Mouse (Mus musculus) myocyte (in vitro differentiated cells): ENCODE measurements around the gene Arnt. TPM values are rescaled to one million over a fixed set of nuclear protein-coding genes. Genes with fewer than 3 reads are reported as not detected.
"Not testable (repeated sequence)": the region's sequence is repeated elsewhere in the genome, so short reads cannot be mapped to it uniquely, and the experiment has no call there.

Experiments used
- H3K27me3 ChIP-seq: one replicate; pipeline ENCODE4 v1.6.1; 2011; ENCODE audit not compliant: control insufficient read depth, insufficient read depth, insufficient read length
- H3K36me3 ChIP-seq: one replicate; pipeline ENCODE4 v1.6.1; 2011; ENCODE audit not compliant: control insufficient read depth, insufficient read depth
- H3K4me2 ChIP-seq: one replicate; pipeline ENCODE4 v1.6.1; 2011; ENCODE audit warnings: low read depth, control low read depth
- H3K4me3 ChIP-seq: one replicate; pipeline ENCODE4 v1.5.1; 2011; ENCODE audit warnings: mild to moderate bottlenecking, control low read depth, moderate library complexity
- H3K79me2 ChIP-seq: one replicate; pipeline ENCODE4 v1.6.1; 2011; ENCODE audit not compliant: control insufficient read depth, insufficient read depth
- H3ac ChIP-seq: one replicate; pipeline ENCODE4 v1.6.1; 2011; ENCODE audit not compliant: control insufficient read depth, insufficient read length
- CEBPB ChIP-seq: IDR thresholded peaks from 2 replicates; pipeline ENCODE4 v1.6.1; 2011; ENCODE audit warnings: mild to moderate bottlenecking, moderate library complexity; ENCODE audit not compliant: poor library complexity, insufficient read depth, severe bottlenecking
- E2F4 ChIP-seq: IDR thresholded peaks from one replicate; pipeline ENCODE4 v1.6.1; 2011; ENCODE audit warnings: mild to moderate bottlenecking, control low read depth, moderate library complexity; ENCODE audit not compliant: insufficient read depth
- MYOG ChIP-seq, 3 experiments: IDR thresholded peaks; one replicate each; pipeline ENCODE4 v1.6.1; 2011; ENCODE audit warnings: control low read depth in 2 of 3, low read depth in 2 of 3, mild to moderate bottlenecking in 2 of 3; ENCODE audit not compliant: insufficient read length in 2 of 3, control insufficient read depth in 1 of 3, insufficient read depth in 1 of 3
- POLR2AphosphoS2 ChIP-seq: IDR thresholded peaks from one replicate; pipeline ENCODE4 v1.6.1; 2011; ENCODE audit warnings: low read depth, control low read depth; ENCODE audit not compliant: insufficient read length
- TCF12 ChIP-seq: IDR thresholded peaks from one replicate; pipeline ENCODE4 v1.6.1; 2011; ENCODE audit warnings: mild to moderate bottlenecking, control low read depth; ENCODE audit not compliant: poor library complexity, insufficient read depth, severe bottlenecking
- polyA plus RNA-seq: library from polyadenylated mRNA; unstranded; fragments of >200 nt; fragmentation: generic; extraction: Trizol; gene quantifications from one replicate; pipeline ENCODE4 v1.2.1, GENCODE M21; 2012; ENCODE audit warnings: missing spikeins

Arnt gene
- polyA plus RNA-seq, 1 experiment = 20.9 TPM

DNA sequence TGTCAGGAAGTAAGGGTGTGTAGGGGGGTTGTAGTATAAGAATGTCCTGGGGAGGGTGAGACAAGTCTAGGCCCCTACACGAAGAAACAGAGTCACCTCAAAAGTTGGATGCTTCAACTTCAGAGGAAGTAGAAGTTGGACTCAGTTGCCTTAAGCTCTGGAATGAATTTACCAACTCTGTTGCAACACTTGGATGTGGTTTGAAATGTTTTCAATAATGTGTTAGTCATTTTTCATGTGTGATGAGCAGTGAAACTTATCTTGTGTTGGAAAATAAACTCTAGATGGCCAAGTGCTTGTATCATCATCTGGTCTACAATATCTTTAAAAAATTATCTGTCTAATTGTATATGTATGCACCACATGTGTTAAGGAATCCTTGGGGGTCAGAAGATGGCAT lies 26.5 kb upstream of the Arnt start:
- H3K27me3 ChIP-seq = no peaks in the 10 kb centered on the region
- H3K79me2 ChIP-seq = no peaks in the 10 kb centered on the region
- H3ac ChIP-seq = no peak overlapping the region
- H3K4me2 ChIP-seq = no peak overlapping the region
- H3K36me3 ChIP-seq = no peaks in the 10 kb centered on the region
- TF ChIP-seq CEBPB (peak; percentile 94), TCF12 (no peak)
- H3K4me3 ChIP-seq = no peak overlapping the region

DNA sequence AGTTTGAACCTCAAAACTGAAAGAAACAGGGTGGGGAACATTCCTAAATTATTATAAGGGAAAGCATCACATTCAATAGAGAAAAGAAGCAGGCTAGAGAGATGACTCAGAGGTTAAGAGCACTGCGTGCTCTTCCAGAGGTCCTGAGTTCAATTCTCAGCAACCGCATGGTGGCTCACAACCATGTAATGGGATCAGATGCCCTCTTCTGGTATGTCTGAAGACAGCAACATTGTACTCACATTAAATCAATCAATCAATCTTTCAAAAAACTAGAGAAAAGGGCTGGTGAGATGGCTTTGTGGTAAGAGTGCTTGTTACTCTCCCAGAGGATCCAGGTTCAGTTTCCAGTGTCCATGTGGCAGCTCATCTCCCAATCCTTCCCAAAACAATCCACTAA lies 25.3 kb upstream of the Arnt start:
- no peak overlapping the region for H3K4me2 ChIP-seq
- no peak overlapping the region for H3K4me3 ChIP-seq
- H3ac ChIP-seq = no peak overlapping the region
- no peaks in the 10 kb centered on the region for H3K79me2 ChIP-seq
- no peaks in the 10 kb centered on the region for H3K36me3 ChIP-seq
- no peak for TF ChIP-seq MYOG (IDR thresholded peaks at IDR 0.05; ENCODE audit: control insufficient read depth in 1 of 3, insufficient read depth in 1 of 3, insufficient read length in 2 of 3, low read depth in 2 of 3)
- H3K27me3 ChIP-seq = no peaks in the 10 kb centered on the region

DNA sequence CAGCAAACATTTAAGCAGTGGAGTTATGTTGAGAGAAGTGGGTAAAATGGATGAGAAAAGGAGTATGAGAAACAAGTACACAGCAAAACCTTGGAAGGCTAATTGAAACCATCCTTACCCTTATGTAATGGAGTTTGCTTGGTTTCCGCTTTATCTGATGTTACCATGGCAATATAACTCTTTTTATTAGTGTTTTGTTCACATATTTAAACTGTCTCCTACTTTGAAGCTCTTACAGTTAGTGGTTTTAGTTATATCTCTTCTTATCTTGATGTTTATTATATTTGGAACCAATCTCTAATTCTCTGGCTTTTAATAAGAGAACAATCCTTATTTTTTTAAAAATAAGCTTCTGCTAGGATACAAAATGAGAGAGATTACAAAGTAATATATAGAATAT lies 21.9 kb upstream of the Arnt start:
- H3K79me2 ChIP-seq = no peaks in the 10 kb centered on the region

DNA sequence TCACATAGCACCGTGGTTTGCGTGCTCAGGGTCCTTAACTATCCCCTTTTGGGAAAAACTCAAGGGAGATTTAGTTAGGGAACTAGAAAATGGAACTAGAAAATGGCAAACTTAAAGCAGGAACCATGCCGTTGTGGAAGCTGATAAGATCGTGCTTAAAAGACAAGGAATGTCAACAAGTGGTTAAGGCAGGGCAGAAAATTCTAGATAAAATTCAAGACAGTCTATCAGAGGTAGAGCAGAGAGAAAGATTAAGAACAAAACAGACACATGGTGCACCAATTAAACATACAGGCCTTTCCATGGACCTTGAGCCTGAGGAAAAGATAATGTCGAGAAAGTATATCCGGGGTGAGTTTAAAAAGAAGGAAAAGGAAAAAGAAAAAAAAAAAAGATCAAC lies 16.3 kb upstream of the Arnt start:
- H3K4me3 ChIP-seq = no peak overlapping the region
- no peak for TF ChIP-seq E2F4
- no peak overlapping the region for H3K4me2 ChIP-seq
- H3K79me2 ChIP-seq = no peaks in the 10 kb centered on the region
- no peak overlapping the region for H3ac ChIP-seq
- no peaks in the 10 kb centered on the region for H3K36me3 ChIP-seq
- no peaks in the 10 kb centered on the region for H3K27me3 ChIP-seq

More for the DNA sequence above, 21.9 kb upstream of the Arnt start:
- Histone ChIP-seq H3K36me3 (no peaks in the 10 kb centered on the region), H3K4me3 (no peak overlapping the region), H3K27me3 (no peaks in the 10 kb centered on the region), H3ac (no peak overlapping the region), H3K4me2 (no peak overlapping the region)
- TF ChIP-seq POLR2AphosphoS2 (no peak), E2F4 (no peak), CEBPB (no peak)

DNA sequence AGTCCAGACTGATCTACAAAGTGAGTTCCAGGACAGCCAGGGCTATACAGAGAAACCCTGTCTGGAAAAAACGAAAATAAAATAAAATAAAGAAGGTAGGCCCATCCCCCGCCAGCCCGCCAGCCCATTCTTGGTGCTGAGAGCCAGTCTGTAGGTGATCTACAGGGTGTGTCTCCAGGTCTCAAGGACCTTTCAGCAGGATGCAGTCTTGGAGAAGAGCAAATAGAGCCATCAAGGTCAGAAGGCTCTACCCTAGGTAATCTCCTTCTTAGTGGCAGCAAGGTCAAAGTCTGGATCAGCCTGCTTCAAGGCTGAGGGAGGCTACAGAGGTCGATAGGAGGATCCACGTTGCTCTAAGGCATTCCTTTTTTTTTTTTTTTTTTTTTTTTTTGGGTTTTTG lies 7.7 kb upstream of the Arnt start:
- not testable (repeated sequence) for H3K27me3 ChIP-seq, H3K36me3 ChIP-seq, H3ac ChIP-seq, H3K4me2 ChIP-seq, H3K4me3 ChIP-seq, H3K79me2 ChIP-seq

DNA sequence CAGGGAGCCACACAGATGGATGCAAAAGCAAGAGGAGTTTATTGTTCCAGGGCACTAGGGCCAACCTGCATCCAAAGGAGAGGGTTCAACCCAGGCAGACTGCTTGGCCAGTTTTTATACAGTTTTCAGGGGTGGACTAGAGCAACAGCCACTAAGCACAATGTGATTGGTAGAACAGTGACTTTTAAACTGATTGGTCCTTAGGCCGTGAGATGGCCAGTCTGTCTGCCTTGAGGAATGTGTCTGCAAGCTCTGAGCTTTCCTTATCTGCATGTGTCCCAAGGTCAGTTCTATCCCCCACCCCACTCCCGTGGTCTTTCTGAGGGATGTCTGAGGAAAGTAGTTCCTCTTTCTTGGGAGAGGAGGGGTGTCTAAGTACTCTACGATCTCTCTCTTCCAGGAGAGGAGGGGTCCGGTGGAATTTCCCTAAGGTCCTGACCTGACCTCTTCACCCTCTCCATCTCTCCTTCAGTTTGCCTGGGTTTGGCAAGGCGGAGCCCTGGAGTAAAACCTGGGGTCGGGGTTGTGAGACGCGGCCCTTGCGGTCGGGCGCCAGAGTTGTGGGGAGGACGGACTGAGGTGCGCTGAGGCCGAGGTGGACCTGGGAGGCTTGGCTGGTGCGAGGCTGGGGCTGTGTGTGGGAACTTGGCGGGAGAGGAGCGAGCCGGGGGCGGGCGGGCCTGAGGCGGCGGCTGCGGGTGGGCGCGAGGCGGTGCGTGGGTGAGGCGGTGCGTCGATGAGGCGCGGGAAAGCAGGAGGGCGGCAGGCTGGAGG lies 6.9 kb upstream of the Arnt start:
- H3K4me2 ChIP-seq = not testable (repeated sequence)

DNA sequence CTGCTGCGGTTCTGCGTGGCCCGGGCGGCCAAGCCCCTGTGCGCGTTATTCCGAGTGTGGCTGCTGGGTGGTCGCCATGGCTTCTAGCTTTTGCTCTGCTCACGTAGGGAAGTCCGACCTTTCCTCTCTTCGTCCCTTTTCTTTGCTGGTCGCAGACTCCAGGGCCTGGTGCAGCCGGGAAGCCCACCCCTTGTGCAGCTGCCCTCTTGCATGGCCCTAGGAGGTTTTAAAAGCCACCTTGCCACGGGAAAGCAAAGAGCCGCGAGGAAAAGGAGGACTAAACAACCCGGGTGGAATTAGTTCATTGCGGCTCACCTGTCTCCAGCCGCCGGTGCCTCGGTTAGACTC lies 6.3 kb upstream of the Arnt start:
- not testable (repeated sequence) for H3K79me2 ChIP-seq, H3K4me2 ChIP-seq, H3K36me3 ChIP-seq, H3ac ChIP-seq, H3K27me3 ChIP-seq, H3K4me3 ChIP-seq

More for the DNA sequence above, 6.9 kb upstream of the Arnt start:
- not testable (repeated sequence) for H3K4me3 ChIP-seq, H3ac ChIP-seq, H3K27me3 ChIP-seq, H3K36me3 ChIP-seq, H3K79me2 ChIP-seq

DNA sequence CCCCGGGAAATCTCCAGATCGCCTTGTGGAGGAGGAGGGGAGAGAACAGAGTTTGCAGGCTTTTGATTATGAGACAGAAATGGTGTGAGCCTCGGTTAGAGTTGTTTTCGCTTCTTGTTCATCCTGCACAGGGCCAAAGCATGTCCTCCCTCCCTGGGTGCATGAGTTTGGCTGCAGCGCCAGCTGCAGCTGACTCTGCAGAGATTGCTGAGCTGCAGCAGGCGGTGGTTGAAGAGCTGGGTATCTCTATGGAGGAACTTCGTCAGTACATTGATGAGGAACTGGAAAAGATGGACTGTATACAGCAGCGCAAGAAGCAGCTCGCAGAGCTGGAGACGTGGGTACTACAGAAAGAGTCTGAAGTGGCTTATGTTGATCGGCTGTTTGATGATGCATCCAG lies 5.8 kb upstream of the Arnt start:
- not testable (repeated sequence) for H3K27me3 ChIP-seq, H3K4me3 ChIP-seq, H3K36me3 ChIP-seq, H3ac ChIP-seq, H3K4me2 ChIP-seq, H3K79me2 ChIP-seq
